In the genomic region with DNA sequence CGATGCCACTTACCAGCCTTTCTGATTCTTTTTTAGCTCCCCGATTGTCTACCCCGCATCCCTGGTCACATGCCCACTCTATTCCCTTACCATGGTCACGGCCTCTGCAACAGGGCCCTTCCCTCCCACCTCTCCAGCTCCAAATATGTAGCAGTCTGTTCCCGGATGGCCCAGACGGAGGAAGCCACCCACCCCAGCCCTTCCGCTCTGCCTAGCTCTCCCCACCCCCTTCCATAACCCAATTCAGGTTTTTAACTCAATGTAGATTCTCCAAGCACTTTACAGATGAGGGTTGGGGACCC, we compare ENCODE assay signal across 8 mouse cellular contexts. TPM values are rescaled to one million over a fixed set of nuclear protein-coding genes. Genes with fewer than 3 reads are reported as not detected.
DNase-seq lines count a peak whose midpoint lies in the region; ATAC-seq and TF ChIP-seq lines count a peak whose summit lies in the region.

No protein-coding gene starts in this region.

- H3K4me3 ChIP-seq in embryonic fibroblast, embryonic 13.5 days (ENCODE audit: insufficient read depth, low read length), result no peak overlapping the region
- H3K4me3 ChIP-seq in intestine, embryonic 15.5 days (replicated peaks), result no peak overlapping the region

- no peak for TF ChIP-seq CTCF in embryonic fibroblast, embryonic 13.5 days (IDR thresholded peaks at IDR 0.05; ENCODE audit: borderline replicate concordance, insufficient read depth, low read length)

- peak overlapping the region; percentile 34 for H3K27ac ChIP-seq in embryonic fibroblast, embryonic 13.5 days (ENCODE audit: insufficient read depth, low read length)
- peak overlapping the region; percentile 72 for H3K27ac ChIP-seq in intestine, embryonic 15.5 days

- H3K9ac ChIP-seq in intestine, embryonic 15.5 days, result no peak overlapping the region

- H3K27me3 ChIP-seq in intestine, embryonic 15.5 days (replicated peaks), result no peaks in the 10 kb centered on the region

- WGBS in intestine, embryonic 15.5 days, result 58% methylated on average over 7 of the region's 7 CpGs

- peaks cover 46% of the 10 kb centered on the region for H3K36me3 ChIP-seq in intestine, embryonic 15.5 days

- ATAC-seq in intestine, embryonic 15.5 days, result no peak

- H3K4me1 ChIP-seq in embryonic fibroblast, embryonic 13.5 days (ENCODE audit: control insufficient read depth, insufficient read depth, low read length), result peaks cover 26% of the 10 kb centered on the region
- peaks cover 90% of the 10 kb centered on the region for H3K4me1 ChIP-seq in intestine, embryonic 15.5 days (replicated peaks)

- peak; percentile 17 for DNase-seq in adrenal gland, postnatal 25 days
- DNase-seq in adrenal gland, adult 18-20 months (ENCODE audit: low spot score in 2 of 2), result no peak
- peak; percentile 76 for DNase-seq in lung, postnatal 36 days
- DNase-seq in thymus, postnatal 25 days, result no peak
- no peak for DNase-seq in right cerebral cortex, postnatal 25 days
- DNase-seq in yolk sac, embryonic 10.5 days (ENCODE audit: low spot score), result no peak

- no peak overlapping the region; the same call in 1 of the 2 replicates for H3K4me2 ChIP-seq in intestine, embryonic 15.5 days (replicated peaks)

- TF ChIP-seq POLR2A in embryonic fibroblast, embryonic 13.5 days (IDR thresholded peaks at IDR 0.05; ENCODE audit: low read depth, low read length), result no peak

- H3K9me3 ChIP-seq in intestine, embryonic 15.5 days, result no peaks in the 10 kb centered on the region

RNA-seq across cellular contexts. Expression of a gene that starts 8.6 kb away (rescaled TPM):
- 74.1 and 97.4 TPM in 2 replicates for total RNA-seq in adrenal gland, postnatal 25 days (2021)
- 10 to 100 TPM; 64.8 to 82.0 TPM for total RNA-seq in adrenal gland, adult 18-20 months (2021)
- polyA plus RNA-seq in embryonic fibroblast, embryonic 13.5 days (2011; ENCODE audit: insufficient read length, low read depth, missing spikeins), result 101 TPM in 2 replicates
- 14.1 and 16.1 TPM in 2 replicates for polyA plus RNA-seq in intestine, embryonic 15.5 days (2015; fragmentation: Nextera tagmentation; extraction: Ambion mirVana)

RNA-seq across cellular contexts. Expression of a gene that starts 9.1 kb away (rescaled TPM):
- 49.9 and 142 TPM in 2 replicates for total RNA-seq in adrenal gland, postnatal 25 days (2021)
- total RNA-seq in adrenal gland, adult 18-20 months (2021), result 10 to 100 TPM; 34.7 to 46.3 TPM
- polyA plus RNA-seq in embryonic fibroblast, embryonic 13.5 days (2011; ENCODE audit: insufficient read length, low read depth, missing spikeins), result 29.2 and 50.2 TPM in 2 replicates
- 69.4 and 83.9 TPM in 2 replicates for polyA plus RNA-seq in intestine, embryonic 15.5 days (2015; fragmentation: Nextera tagmentation; extraction: Ambion mirVana)

RNA-seq across cellular contexts. Expression of a gene that starts 16.0 kb away (rescaled TPM):
- total RNA-seq in adrenal gland, postnatal 25 days (2021), result 15.6 and 16.7 TPM in 2 replicates
- 10 to 100 TPM; 14.7 to 16.6 TPM for total RNA-seq in adrenal gland, adult 18-20 months (2021)
- 8.4 and 12.2 TPM in 2 replicates for polyA plus RNA-seq in embryonic fibroblast, embryonic 13.5 days (2011; ENCODE audit: insufficient read length, low read depth, missing spikeins)
- polyA plus RNA-seq in intestine, embryonic 15.5 days (2015; fragmentation: Nextera tagmentation; extraction: Ambion mirVana), result 22.9 and 25.1 TPM in 2 replicates

RNA-seq across cellular contexts. Expression of a gene that starts 16.1 kb away (rescaled TPM):
- 45.4 and 67.9 TPM in 2 replicates for total RNA-seq in adrenal gland, postnatal 25 days (2021)
- 100 to 1,000 TPM; 129 to 266 TPM for total RNA-seq in adrenal gland, adult 18-20 months (2021)
- 24.1 and 28.4 TPM in 2 replicates for polyA plus RNA-seq in embryonic fibroblast, embryonic 13.5 days (2011; ENCODE audit: insufficient read length, low read depth, missing spikeins)
- 4.8 and 5.1 TPM in 2 replicates for polyA plus RNA-seq in intestine, embryonic 15.5 days (2015; fragmentation: Nextera tagmentation; extraction: Ambion mirVana)

RNA-seq across cellular contexts. Expression of a gene that starts 18.3 kb away (rescaled TPM):
- 460 and 592 TPM in 2 replicates for total RNA-seq in adrenal gland, postnatal 25 days (2021)
- 1,000 to 10,000 TPM in 1 of 2 experiments, 100 to 1,000 TPM in 1; 593 to 1,133 TPM for total RNA-seq in adrenal gland, adult 18-20 months (2021)
- 202 and 250 TPM in 2 replicates for polyA plus RNA-seq in embryonic fibroblast, embryonic 13.5 days (2011; ENCODE audit: insufficient read length, low read depth, missing spikeins)
- polyA plus RNA-seq in intestine, embryonic 15.5 days (2015; fragmentation: Nextera tagmentation; extraction: Ambion mirVana), result 701 and 737 TPM in 2 replicates

Comparison
In these comparisons a context has a peak if more than half of its experiments do, and no peak if none do; other contexts are left out.
1. DNase-seq: peak in adrenal gland, postnatal 25 days (single experiment) and lung, postnatal 36 days (single experiment); none in adrenal gland, adult 18-20 months (0 of 2), thymus, postnatal 25 days (single experiment), right cerebral cortex, postnatal 25 days (single experiment) and yolk sac, embryonic 10.5 days (single experiment).